In genomic region chr8:120642031-120642662, GRCm38 (mm10) we compare ENCODE assay signal across 18 mouse cellular contexts. TPM values are rescaled to one million over a fixed set of nuclear protein-coding genes. Genes with fewer than 3 reads are reported as not detected.
DNase-seq lines count a peak whose midpoint lies in the region; ATAC-seq and TF ChIP-seq lines count a peak whose summit lies in the region.
"Had no signal": no experiment of that assay in that cellular context is flagged by ENCODE, and none has a peak within 500 bp of the region (broad histone marks: within the 10 kb centered on the region; RNA-seq: fewer than 3 reads in every experiment).

No protein-coding gene starts in this region.

- TF ChIP-seq CTCF in heart, postnatal 0 days (IDR thresholded peaks at IDR 0.05; ENCODE audit: low read depth) = 0 out of 2 replicates have a peak, but pooled peaks have one; percentile 1
- TF ChIP-seq CTCF in ES-Bruce4 (IDR thresholded peaks at IDR 0.05; ENCODE audit: low read depth, low read length) = peak; percentile 3

- no peak for ATAC-seq in heart, postnatal 0 days (ENCODE audit: insufficient read depth, low read depth)
- ATAC-seq in midbrain, embryonic 16.5 days = no peak
- no peak for ATAC-seq in hindbrain, embryonic 14.5 days (ENCODE audit: low FRiP score)
- ATAC-seq: hindbrain, postnatal 0 days had no signal

- no peaks in the 10 kb centered on the region for H3K36me3 ChIP-seq in heart, postnatal 0 days (replicated peaks; ENCODE audit: control insufficient read depth, insufficient read depth, low read length)
- no peaks in the 10 kb centered on the region for H3K36me3 ChIP-seq in midbrain, embryonic 10.5 days
- no peaks in the 10 kb centered on the region for H3K36me3 ChIP-seq in midbrain, embryonic 16.5 days (ENCODE audit: control insufficient read depth, insufficient read depth, low read length)
- no peaks in the 10 kb centered on the region for H3K36me3 ChIP-seq in ES-Bruce4 (ENCODE audit: control insufficient read depth, insufficient read depth, low read length, poor library complexity, severe bottlenecking)
- H3K36me3 ChIP-seq in hindbrain, embryonic 14.5 days (replicated peaks; ENCODE audit: control insufficient read depth, insufficient read depth) = no peaks in the 10 kb centered on the region
- H3K36me3 ChIP-seq: limb, embryonic 12.5 days had no signal

- no peak for TF ChIP-seq POLR2A in ES-Bruce4 (IDR thresholded peaks at IDR 0.05; ENCODE audit: insufficient read depth, low read length)

- 76% methylated on average over 10 of the region's 10 CpGs for WGBS in heart, postnatal 0 days
- WGBS in midbrain, embryonic 10.5 days = 73% methylated on average over 10 of the region's 10 CpGs
- 73% methylated on average over 10 of the region's 10 CpGs for WGBS in midbrain, embryonic 16.5 days
- WGBS in hindbrain, embryonic 14.5 days = 83% methylated on average over 10 of the region's 10 CpGs

- H3K9me3 ChIP-seq in heart, postnatal 0 days (replicated peaks; ENCODE audit: control insufficient read depth, low read length) = no peaks in the 10 kb centered on the region
- H3K9me3 ChIP-seq in midbrain, embryonic 10.5 days (replicated peaks) = 0 out of 2 replicates have a peak, but pooled peaks cover 3% of the 10 kb centered on the region
- H3K9me3 ChIP-seq in midbrain, embryonic 16.5 days (replicated peaks; ENCODE audit: control insufficient read depth, low read length, poor library complexity, severe bottlenecking) = no peaks in the 10 kb centered on the region
- no peaks in the 10 kb centered on the region for H3K9me3 ChIP-seq in ES-Bruce4 (replicated peaks; ENCODE audit: control insufficient read depth, insufficient read depth, low read length, poor library complexity, severe bottlenecking)
- no peaks in the 10 kb centered on the region for H3K9me3 ChIP-seq in hindbrain, embryonic 14.5 days (ENCODE audit: control insufficient read depth, low read length)
- H3K9me3 ChIP-seq: limb, embryonic 12.5 days had no signal

- no peak for DNase-seq in heart, postnatal 0 days (ENCODE audit: low spot score)
- DNase-seq in heart, adult 9 months (ENCODE audit: low spot score in 2 of 2) = no peak
- DNase-seq in midbrain, embryonic 10.5 days (ENCODE audit: low spot score) = no peak
- DNase-seq in skeletal muscle tissue, adult 2 months (ENCODE audit: low read depth, low spot score) = peak; percentile 25
- DNase-seq in hindbrain, embryonic 14.5 days (ENCODE audit: low spot score) = no peak
- DNase-seq: adrenal gland, adult 8-10 months; cerebellum, adult 18-20 months; heart, postnatal 14 days; kidney, adult 8-10 months; lung, adult 18-20 months had no signal

- no peaks in the 10 kb centered on the region for H3K27me3 ChIP-seq in heart, postnatal 0 days (ENCODE audit: control insufficient read depth, insufficient read depth, low read length)
- peaks cover 6% of the 10 kb centered on the region; the same call in 1 of the 2 replicates for H3K27me3 ChIP-seq in midbrain, embryonic 10.5 days (ENCODE audit: low read depth, poor library complexity, severe bottlenecking)
- no peaks in the 10 kb centered on the region for H3K27me3 ChIP-seq in midbrain, embryonic 16.5 days (ENCODE audit: control insufficient read depth, insufficient read depth, low read depth, low read length)
- H3K27me3 ChIP-seq in ES-Bruce4 (ENCODE audit: control insufficient read depth, insufficient read depth, low read length, poor library complexity, severe bottlenecking) = no peaks in the 10 kb centered on the region
- no peaks in the 10 kb centered on the region for H3K27me3 ChIP-seq in hindbrain, embryonic 14.5 days (ENCODE audit: control insufficient read depth, insufficient read depth, low read length)
- H3K27me3 ChIP-seq: limb, embryonic 12.5 days had no signal

- H3K4me1 ChIP-seq in heart, postnatal 0 days (ENCODE audit: control insufficient read depth, insufficient read depth) = peaks cover 12% of the 10 kb centered on the region; the same call in 1 of the 2 replicates
- peaks cover 21% of the 10 kb centered on the region for H3K4me1 ChIP-seq in midbrain, embryonic 10.5 days
- 0 out of 2 replicates have a peak, but pooled peaks cover 3% of the 10 kb centered on the region for H3K4me1 ChIP-seq in midbrain, embryonic 16.5 days (ENCODE audit: control insufficient read depth, insufficient read depth, low read length)
- H3K4me1 ChIP-seq in ES-Bruce4 (ENCODE audit: control insufficient read depth, insufficient read depth, low read length) = no peaks in the 10 kb centered on the region
- no peaks in the 10 kb centered on the region for H3K4me1 ChIP-seq in hindbrain, embryonic 14.5 days (replicated peaks; ENCODE audit: control insufficient read depth, insufficient read depth, low read length)
- H3K4me1 ChIP-seq: limb, embryonic 12.5 days had no signal

- H3K4me3 ChIP-seq in heart, postnatal 0 days (ENCODE audit: low read depth, low read length) = no peak overlapping the region
- no peak overlapping the region for H3K4me3 ChIP-seq in midbrain, embryonic 10.5 days
- H3K4me3 ChIP-seq in midbrain, embryonic 16.5 days (ENCODE audit: low read depth, low read length) = no peak overlapping the region
- H3K4me3 ChIP-seq in ES-Bruce4 (ENCODE audit: low read depth, low read length) = no peak overlapping the region
- no peak overlapping the region for H3K4me3 ChIP-seq in hindbrain, embryonic 14.5 days (replicated peaks; ENCODE audit: low read length)
- H3K4me3 ChIP-seq: limb, embryonic 12.5 days had no signal

- TF ChIP-seq EP300 in heart, postnatal 0 days (IDR thresholded peaks at IDR 0.05; ENCODE audit: low read depth) = no peak
- no peak for TF ChIP-seq EP300 in ES-Bruce4 (IDR thresholded peaks at IDR 0.05; ENCODE audit: insufficient read depth, low read depth, low read length)

- no peak overlapping the region for H3K9ac ChIP-seq in heart, postnatal 0 days (replicated peaks; ENCODE audit: low read depth, low read length)
- no peak overlapping the region for H3K9ac ChIP-seq in midbrain, embryonic 16.5 days (ENCODE audit: low read depth, low read length)
- H3K9ac ChIP-seq in ES-Bruce4 (ENCODE audit: low read depth, poor library complexity, severe bottlenecking) = no peak overlapping the region
- H3K9ac ChIP-seq in hindbrain, embryonic 14.5 days = no peak overlapping the region
- H3K9ac ChIP-seq: limb, embryonic 12.5 days had no signal

- no peak overlapping the region for H3K27ac ChIP-seq in heart, postnatal 0 days (ENCODE audit: low read depth)
- H3K27ac ChIP-seq in midbrain, embryonic 10.5 days (replicated peaks) = peak overlapping the region; percentile 52
- H3K27ac ChIP-seq in midbrain, embryonic 16.5 days (ENCODE audit: low read length) = no peak overlapping the region
- no peak overlapping the region for H3K27ac ChIP-seq in ES-Bruce4 (ENCODE audit: insufficient read depth, low read length)
- no peak overlapping the region for H3K27ac ChIP-seq in hindbrain, embryonic 14.5 days
- H3K27ac ChIP-seq: hindbrain, postnatal 0 days; limb, embryonic 12.5 days; macrophage had no signal

- no peak overlapping the region for H3K4me2 ChIP-seq in heart, postnatal 0 days (ENCODE audit: low read depth, low read length)
- no peak overlapping the region for H3K4me2 ChIP-seq in midbrain, embryonic 16.5 days (ENCODE audit: low read length)
- H3K4me2 ChIP-seq in hindbrain, embryonic 14.5 days (replicated peaks) = no peak overlapping the region
- H3K4me2 ChIP-seq: limb, embryonic 12.5 days had no signal

RNA-seq across cellular contexts. Expression of gene 1190005I06Rik, which starts 5.3 kb away (rescaled TPM):
- 0.80 and 1.9 TPM in 2 replicates for total RNA-seq in heart, postnatal 0 days (2014; rRNA removed; ENCODE audit: low replicate concordance)
- 9.3 and 9.7 TPM in 2 replicates for polyA plus RNA-seq in heart, postnatal 0 days (2015; fragmentation: Nextera tagmentation; extraction: Ambion mirVana)
- polyA plus RNA-seq in midbrain, embryonic 10.5 days (2016; fragmentation: Nextera tagmentation; extraction: Ambion mirVana) = 3.9 TPM in 2 replicates
- 18.2 and 22.2 TPM in 2 replicates for polyA plus RNA-seq in midbrain, embryonic 16.5 days (2015; fragmentation: Nextera tagmentation; extraction: Ambion mirVana)
- 12.4 and 17.7 TPM in 2 replicates for polyA plus RNA-seq in ES-Bruce4 (2011; ENCODE audit: insufficient read depth, insufficient read length, low read depth, missing spikeins)
- polyA plus RNA-seq in hindbrain, embryonic 14.5 days (2014; fragmentation: Nextera tagmentation; extraction: Ambion mirVana) = 12.4 and 15.4 TPM in 2 replicates
- total RNA-seq: neutrophil, adult 5-6 weeks had no signal

RNA-seq across cellular contexts. Expression of gene Gm27021, which starts 25.7 kb away (rescaled TPM):
- 1.1 TPM in 1 of 2 replicates, not detected in the other for total RNA-seq in heart, postnatal 0 days (2014; rRNA removed; ENCODE audit: low replicate concordance)
- polyA plus RNA-seq in heart, postnatal 0 days (2015; fragmentation: Nextera tagmentation; extraction: Ambion mirVana) = 0.63 and 5.4 TPM in 2 replicates
- polyA plus RNA-seq in midbrain, embryonic 10.5 days (2016; fragmentation: Nextera tagmentation; extraction: Ambion mirVana) = 3.1 and 3.5 TPM in 2 replicates
- polyA plus RNA-seq in midbrain, embryonic 16.5 days (2015; fragmentation: Nextera tagmentation; extraction: Ambion mirVana) = 4.7 and 5.6 TPM in 2 replicates
- not detected in 2 replicates for polyA plus RNA-seq in ES-Bruce4 (2011; ENCODE audit: insufficient read depth, insufficient read length, low read depth, missing spikeins)
- polyA plus RNA-seq in hindbrain, embryonic 14.5 days (2014; fragmentation: Nextera tagmentation; extraction: Ambion mirVana) = 4.4 and 10.0 TPM in 2 replicates
- total RNA-seq: common myeloid progenitor, adult 5-6 weeks; heart, adult 8-10 months; heart, postnatal 14 days; neutrophil, adult 5-6 weeks had no signal
- polyA plus RNA-seq: macrophage had no signal

RNA-seq across cellular contexts. Expression of gene Cox4i1, which starts 25.9 kb away (rescaled TPM):
- 1,751 and 2,021 TPM in 2 replicates for total RNA-seq in heart, postnatal 0 days (2014; rRNA removed; ENCODE audit: low replicate concordance)
- polyA plus RNA-seq in heart, postnatal 0 days (2015; fragmentation: Nextera tagmentation; extraction: Ambion mirVana) = 4,528 and 4,822 TPM in 2 replicates
- 948 and 963 TPM in 2 replicates for polyA plus RNA-seq in midbrain, embryonic 10.5 days (2016; fragmentation: Nextera tagmentation; extraction: Ambion mirVana)
- polyA plus RNA-seq in midbrain, embryonic 16.5 days (2015; fragmentation: Nextera tagmentation; extraction: Ambion mirVana) = 1,051 and 1,134 TPM in 2 replicates
- polyA plus RNA-seq in ES-Bruce4 (2011; ENCODE audit: insufficient read depth, insufficient read length, low read depth, missing spikeins) = 605 and 624 TPM in 2 replicates
- 1,174 and 1,254 TPM in 2 replicates for polyA plus RNA-seq in hindbrain, embryonic 14.5 days (2014; fragmentation: Nextera tagmentation; extraction: Ambion mirVana)

RNA-seq across cellular contexts. Expression of gene Emc8, which starts 26.2 kb away (rescaled TPM):
- 45.4 and 110 TPM in 2 replicates for total RNA-seq in heart, postnatal 0 days (2014; rRNA removed; ENCODE audit: low replicate concordance)
- 127 and 134 TPM in 2 replicates for polyA plus RNA-seq in heart, postnatal 0 days (2015; fragmentation: Nextera tagmentation; extraction: Ambion mirVana)
- polyA plus RNA-seq in midbrain, embryonic 10.5 days (2016; fragmentation: Nextera tagmentation; extraction: Ambion mirVana) = 347 and 384 TPM in 2 replicates
- 99.5 and 105 TPM in 2 replicates for polyA plus RNA-seq in midbrain, embryonic 16.5 days (2015; fragmentation: Nextera tagmentation; extraction: Ambion mirVana)
- 124 and 141 TPM in 2 replicates for polyA plus RNA-seq in ES-Bruce4 (2011; ENCODE audit: insufficient read depth, insufficient read length, low read depth, missing spikeins)
- 113 and 138 TPM in 2 replicates for polyA plus RNA-seq in hindbrain, embryonic 14.5 days (2014; fragmentation: Nextera tagmentation; extraction: Ambion mirVana)

RNA-seq across cellular contexts. Expression of gene Gins2, which starts 53.0 kb away (rescaled TPM):
- total RNA-seq in heart, postnatal 0 days (2014; rRNA removed; ENCODE audit: low replicate concordance) = 29.8 and 52.1 TPM in 2 replicates
- 19.3 and 23.8 TPM in 2 replicates for polyA plus RNA-seq in heart, postnatal 0 days (2015; fragmentation: Nextera tagmentation; extraction: Ambion mirVana)
- polyA plus RNA-seq in midbrain, embryonic 10.5 days (2016; fragmentation: Nextera tagmentation; extraction: Ambion mirVana) = 162 and 192 TPM in 2 replicates
- 10.7 and 13.3 TPM in 2 replicates for polyA plus RNA-seq in midbrain, embryonic 16.5 days (2015; fragmentation: Nextera tagmentation; extraction: Ambion mirVana)
- 51.3 and 52.0 TPM in 2 replicates for polyA plus RNA-seq in ES-Bruce4 (2011; ENCODE audit: insufficient read depth, insufficient read length, low read depth, missing spikeins)
- polyA plus RNA-seq in hindbrain, embryonic 14.5 days (2014; fragmentation: Nextera tagmentation; extraction: Ambion mirVana) = 17.5 and 18.2 TPM in 2 replicates
